Mouse (Mus musculus) mature B cell (primary cell): ENCODE results near the gene Rab13.

Source experiments
- in situ Hi-C: fragments of 300-500 bp; cut with MboI; formaldehyde crosslinking; loops from 2 replicates; pipeline ENCODE4 v1.14.3; 2019

The Rab13 gene

GRCm38 (mm10) chr3:90263121-90263771, 49.8 kb downstream of the Rab13 start:
- in situ Hi-C loops: no loop called here

GRCm38 (mm10) chr3:90264687-90265033, 51.2 kb downstream of the Rab13 start:
- in situ Hi-C loops: no loop called here

- in situ Hi-C loops: no loop called here
Measured at GRCm38 (mm10) chr3:90265034-90265931, 51.8 kb downstream of the Rab13 start, which contains the start of gene Dennd4b. TSS of gene Dennd4b (plus strand) at chr3:90265185.

- in situ Hi-C loops: no loop called here
Measured at GRCm38 (mm10) chr3:90265932-90266741, 52.6 kb downstream of the Rab13 start.

- in situ Hi-C loops: no loop called here
Measured at GRCm38 (mm10) chr3:90266901-90267775, 53.6 kb downstream of the Rab13 start.

GRCm38 (mm10) chr3:90268190-90268589, 54.7 kb downstream of the Rab13 start:
- in situ Hi-C loops: no loop called here

- in situ Hi-C loops: no loop called here
Measured at GRCm38 (mm10) chr3:90268971-90269370, 55.5 kb downstream of the Rab13 start.

- in situ Hi-C loops: no loop called here
Measured at GRCm38 (mm10) chr3:90270784-90271183, 57.3 kb downstream of the Rab13 start.

GRCm38 (mm10) chr3:90272170-90272569, 58.7 kb downstream of the Rab13 start:
- in situ Hi-C loops: no loop called here

- in situ Hi-C loops: no loop called here
Measured at GRCm38 (mm10) chr3:90273855-90274254, 60.4 kb downstream of the Rab13 start.

GRCm38 (mm10) chr3:90275286-90275685, 61.8 kb downstream of the Rab13 start:
- in situ Hi-C loops: no loop called here
